Mouse (Mus musculus) CH12.LX (cell line): ENCODE results near the gene Impg1. TPM values are rescaled to one million over a fixed set of nuclear protein-coding genes. Genes with fewer than 3 reads are reported as not detected.

Experiments
- DNase-seq: peaks from one replicate; pipeline ENCODE4 v3.0.0-alpha.2; 2013; ENCODE audit errors: extremely low read depth
- H3K27ac ChIP-seq: 2 replicates; pipeline ENCODE4 v1.5.1; 2012; ENCODE audit warnings: low read depth, mild to moderate bottlenecking, control low read depth, moderate library complexity; ENCODE audit not compliant: insufficient read depth
- H3K27me3 ChIP-seq: replicated peaks from 2 replicates; pipeline ENCODE3; 2012; ENCODE audit warnings: inconsistent platforms
- H3K36me3 ChIP-seq, 2 experiments: replicated peaks in 1 of 2; 2 replicates each; pipeline versions ENCODE3 to v1.6.1; 2012; ENCODE audit warnings: inconsistent platforms in 1 of 2, low read length in 1 of 2, mild to moderate bottlenecking in 1 of 2, mixed read lengths in 1 of 2, moderate library complexity in 1 of 2; ENCODE audit not compliant: control insufficient read depth in 1 of 2, insufficient read depth in 1 of 2
- H3K4me1 ChIP-seq, 2 experiments: 2 replicates each; pipeline ENCODE4 v1.6.1; 2012; ENCODE audit warnings: inconsistent platforms in 1 of 2, moderate library complexity in 1 of 2; ENCODE audit not compliant: insufficient read depth in 2 of 2, control insufficient read depth in 1 of 2
- H3K4me2 ChIP-seq: 2 replicates; pipeline ENCODE4 v1.6.1; 2012; ENCODE audit warnings: low read depth, mild to moderate bottlenecking, control low read depth; ENCODE audit not compliant: poor library complexity, insufficient read depth, severe bottlenecking
- H3K4me3 ChIP-seq, 3 experiments: fragments of 150-350 bp in 1 of 3; sonication (generic) in 1 of 3; replicated peaks in 1 of 3; 2 replicates each; pipeline versions ENCODE3 to v1.5.1; 2011 to 2012; ENCODE audit warnings: low read depth in 2 of 3, low read length in 2 of 3, mild to moderate bottlenecking in 2 of 3, moderate library complexity in 2 of 3, control low read depth in 1 of 3, improper control_type of control experiment in 1 of 3, inconsistent platforms in 1 of 3, mixed read lengths in 1 of 3; ENCODE audit not compliant: poor library complexity in 1 of 3
- H3K79me2 ChIP-seq: replicated peaks from 2 replicates; pipeline ENCODE4 v1.6.1; 2012; ENCODE audit warnings: mild to moderate bottlenecking, moderate library complexity; ENCODE audit not compliant: control insufficient read depth, poor library complexity, insufficient read depth, severe bottlenecking; ENCODE audit errors: extremely low read depth
- H3K9ac ChIP-seq: 2 replicates; pipeline ENCODE4 v1.6.1; 2012; ENCODE audit warnings: low read depth, mild to moderate bottlenecking, control low read depth, moderate library complexity; ENCODE audit not compliant: insufficient read depth
- H3K9me3 ChIP-seq: replicated peaks from 2 replicates; pipeline ENCODE3; 2012; ENCODE audit warnings: low read length, inconsistent platforms, mixed read lengths
- CHD1 ChIP-seq: IDR thresholded peaks from 2 replicates; pipeline ENCODE4 v1.6.1; 2012; ENCODE audit warnings: low read depth, low read length, improper control_type of control experiment, inconsistent platforms
- CHD2 ChIP-seq: IDR thresholded peaks from 2 replicates; pipeline ENCODE4 v1.6.1; 2011; ENCODE audit warnings: low read length, improper control_type of control experiment
- EP300 ChIP-seq: IDR thresholded peaks from 2 replicates; pipeline ENCODE4 v1.6.1; 2011; ENCODE audit warnings: low read length, improper control_type of control experiment
- ETS1 ChIP-seq: conservative IDR thresholded peaks from 2 replicates; pipeline ENCODE4 v1.6.1; 2012; ENCODE audit warnings: low read depth, mild to moderate bottlenecking, inconsistent platforms, low read length, improper control_type of control experiment, moderate library complexity
- IRF4 ChIP-seq: IDR thresholded peaks from 2 replicates; pipeline ENCODE4 v1.6.1; 2014; ENCODE audit warnings: low read depth, mild to moderate bottlenecking, inconsistent platforms, low read length, improper control_type of control experiment
- MAFK ChIP-seq: IDR thresholded peaks from 2 replicates; pipeline ENCODE4 v1.6.1; 2011; ENCODE audit warnings: low read length, improper control_type of control experiment; ENCODE audit not compliant: insufficient replicate concordance
- PAX5 ChIP-seq: IDR thresholded peaks from 2 replicates; pipeline ENCODE4 v1.6.1; 2012; ENCODE audit warnings: low read length, inconsistent platforms, mixed read lengths
- POLR2A ChIP-seq: IDR thresholded peaks from 2 replicates; pipeline ENCODE4 v1.6.1; 2011; ENCODE audit warnings: low read depth, mild to moderate bottlenecking, improper control_type of control experiment, low read length
- POLR2AphosphoS2 ChIP-seq: IDR thresholded peaks from 2 replicates; pipeline ENCODE4 v1.6.1; 2011; ENCODE audit warnings: low read depth, low read length, improper control_type of control experiment
- RAD21 ChIP-seq: IDR thresholded peaks from 2 replicates; pipeline ENCODE4 v1.6.1; 2011; ENCODE audit warnings: low read depth, mild to moderate bottlenecking, low read length, improper control_type of control experiment, moderate library complexity
- RCOR1 ChIP-seq: conservative IDR thresholded peaks from 2 replicates; pipeline ENCODE4 v1.6.1; 2012; ENCODE audit warnings: low read depth, mild to moderate bottlenecking, inconsistent platforms, low read length, improper control_type of control experiment
- SIN3A ChIP-seq: IDR thresholded peaks from 2 replicates; pipeline ENCODE4 v1.6.1; 2012; ENCODE audit warnings: low read length, improper control_type of control experiment, inconsistent platforms
- TBP ChIP-seq: conservative IDR thresholded peaks from 2 replicates; pipeline ENCODE4 v1.6.1; 2011; ENCODE audit warnings: low read depth, low read length, improper control_type of control experiment
- dilution Hi-C: fragments of 300-500 bp; cut with MboI; formaldehyde crosslinking; loops from 2 replicates; pipeline ENCODE4 v1.14.3; 2020; ENCODE audit warnings: low sequenced_read_pairs; ENCODE audit not compliant: extremely low pct_unique_long_range_greater_than_20kb, extremely low pct_ligation_motif_present
- in situ Hi-C: fragments of 300-500 bp; cut with MboI; formaldehyde crosslinking; loops from 3 replicates; pipeline ENCODE4 v1.14.3; 2019; ENCODE audit warnings: low sequenced_read_pairs, low pct_ligation_motif_present, low pct_unique_long_range_greater_than_20kb, mixed read lengths
- polyA plus RNA-seq: library from polyadenylated mRNA; unstranded; fragments of >175 nt; gene quantifications from 2 replicates; pipeline ENCODE4 v1.2.1, GENCODE M21; 2012; ENCODE audit warnings: low read depth; ENCODE audit not compliant: insufficient read length
- total RNA-seq, 2 experiments: library from RNA; depleted of rRNA; stranded (reverse); fragments of 300-350 nt in 1 of 2; fragments of >200 nt in 1 of 2; gene quantifications; 2 replicates each; pipeline ENCODE4 v1.2.3; 2012 to 2014

Gene Impg1
- total and polyA plus RNA-seq, 3 experiments, result 0.13 to 0.90 (median 0.42) TPM

- no peak overlapping the region for H3K27ac ChIP-seq
- no peaks in the 10 kb centered on the region for H3K27me3 ChIP-seq
- no peak for TF ChIP-seq RCOR1
- TF ChIP-seq POLR2AphosphoS2, result no peak
- no peak for TF ChIP-seq PAX5
- no peak for TF ChIP-seq SIN3A
- no peak for TF ChIP-seq TBP
- no peak for TF ChIP-seq ETS1
- no peak for TF ChIP-seq CHD1
- no peak for TF ChIP-seq POLR2A
- no peak for TF ChIP-seq EP300
- no peak for TF ChIP-seq RAD21
- TF ChIP-seq MAFK, result no peak
- TF ChIP-seq IRF4, result no peak
- TF ChIP-seq CHD2, result no peak
- DNase-seq, result no peak
- no peak overlapping the region for H3K4me3 ChIP-seq
- dilution Hi-C loops (no loop called here), in situ Hi-C loops (no loop called here)
- H3K36me3 ChIP-seq, result peaks cover 0 to 48% of the 10 kb centered on the region in 2 experiments
- H3K9me3 ChIP-seq, result no peaks in the 10 kb centered on the region
- no peak overlapping the region for H3K4me2 ChIP-seq
- H3K4me1 ChIP-seq, result peaks cover 2 to 42% of the 10 kb centered on the region in 2 experiments
- H3K9ac ChIP-seq, result no peak overlapping the region
- no peaks in the 10 kb centered on the region for H3K79me2 ChIP-seq
Measured at GRCm38 (mm10) chr9:80266086-80266485, 199.2 kb downstream of the Impg1 start.
